Mouse (Mus musculus) hindbrain, embryonic 14.5 days (tissue): ENCODE measurements around the gene Oxct2b. TPM values are rescaled to one million over a fixed set of nuclear protein-coding genes. Genes with fewer than 3 reads are reported as not detected.
"Not testable (repeated sequence)": the region's sequence is repeated elsewhere in the genome, so short reads cannot be mapped to it uniquely, and the experiment has no call there.

Experiments used
- ATAC-seq: fragments of 200-750 bp; cut with Nextera tagmentation; 2 replicates; pipeline ENCODE4 v1.8.0; 2017; ENCODE audit warnings: moderate number of reproducible peaks, mild to moderate bottlenecking, moderate TSS enrichment, moderate library complexity; ENCODE audit not compliant: low FRiP score
- DNase-seq: peaks from one replicate; pipeline ENCODE4 v3.0.0-alpha.2; 2015; ENCODE audit warnings: low spot score
- H3K27ac ChIP-seq: fragments of 300-500 bp; sonication (generic); 2 replicates; pipeline ENCODE4 v1.5.1; 2014; ENCODE audit warnings: mild to moderate bottlenecking, moderate library complexity
- H3K27me3 ChIP-seq: fragments of 300-500 bp; sonication (generic); 2 replicates; pipeline ENCODE4 v1.6.1; 2014; ENCODE audit warnings: mild to moderate bottlenecking, low read length, mixed read lengths; ENCODE audit not compliant: control insufficient read depth, insufficient read depth
- H3K36me3 ChIP-seq: fragments of 300-500 bp; sonication (generic); replicated peaks from 2 replicates; pipeline ENCODE4 v1.6.1; 2014; ENCODE audit not compliant: control insufficient read depth, insufficient read depth
- H3K4me1 ChIP-seq: fragments of 300-500 bp; sonication (generic); replicated peaks from 2 replicates; pipeline ENCODE4 v1.6.1; 2014; ENCODE audit warnings: antibody characterized with exemption, low read length, mixed read lengths; ENCODE audit not compliant: control insufficient read depth, insufficient read depth
- H3K4me2 ChIP-seq: fragments of 300-500 bp; sonication (generic); replicated peaks from 2 replicates; pipeline ENCODE4 v1.6.1; 2014; ENCODE audit warnings: mild to moderate bottlenecking, moderate library complexity
- H3K4me3 ChIP-seq: fragments of 300-500 bp; sonication (generic); replicated peaks from 2 replicates; pipeline ENCODE4 v1.5.1; 2014; ENCODE audit warnings: mild to moderate bottlenecking, low read length
- H3K9ac ChIP-seq: fragments of 300-500 bp; sonication (generic); 2 replicates; pipeline ENCODE4 v1.6.1; 2014
- H3K9me3 ChIP-seq: fragments of 300-500 bp; sonication (generic); 2 replicates; pipeline ENCODE4 v1.6.1; 2016; ENCODE audit warnings: low read length; ENCODE audit not compliant: control insufficient read depth
- WGBS: fragments of 180-500 bp; shearing (Covaris S2); extraction: QIAGEN DNeasy Blood & Tissue Kit; methylation state at CpG from one replicate; pipeline ENCODE4 v1.1.7; 2014; 5-methylcytosine and 5-hydroxymethylcytosine counted together
- polyA plus RNA-seq: library from polyadenylated mRNA; unstranded; fragments of >200 nt; fragmentation: Nextera tagmentation; extraction: Ambion mirVana; gene quantifications from 2 replicates; pipeline ENCODE4 v1.2.1, GENCODE M21; 2014

Gene Oxct2b
- polyA plus RNA-seq, 1 experiment from 2014 or later, result 1.1 TPM

DNA sequence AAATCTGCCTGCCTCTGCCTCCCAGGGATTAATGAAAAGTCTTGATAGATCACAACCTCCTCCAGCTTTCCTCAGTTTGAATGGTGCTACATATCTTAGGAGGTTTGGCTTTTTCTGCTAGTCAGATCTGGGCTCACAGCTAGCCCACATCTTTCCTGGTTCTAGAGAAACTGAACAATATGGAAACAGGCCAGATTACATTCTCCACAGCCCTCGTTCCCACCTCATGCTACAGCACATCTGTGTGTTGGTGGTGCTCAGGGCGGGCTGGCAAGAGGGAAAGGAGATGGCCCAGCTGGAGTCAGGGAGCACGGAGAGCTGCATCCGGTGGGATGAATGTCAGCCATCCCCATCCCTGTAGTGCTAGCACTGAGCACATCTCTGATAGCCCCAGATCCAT, 5.3 kb upstream of the Oxct2b start:
- no peaks in the 10 kb centered on the region for H3K9me3 ChIP-seq
- peaks cover 15% of the 10 kb centered on the region for H3K27me3 ChIP-seq
- H3K4me1 ChIP-seq, result peaks cover under 1% of the 10 kb centered on the region; the same call in 1 of the 2 replicates
- H3K9ac ChIP-seq, result no peak overlapping the region
- ATAC-seq (no peak), DNase-seq (no peak)
- WGBS, result 90% methylated on average over 4 of the region's 4 CpGs
- H3K4me3 ChIP-seq, result no peak overlapping the region
- no peaks in the 10 kb centered on the region for H3K36me3 ChIP-seq
- H3K4me2 ChIP-seq, result no peak overlapping the region
- no peak overlapping the region for H3K27ac ChIP-seq

DNA sequence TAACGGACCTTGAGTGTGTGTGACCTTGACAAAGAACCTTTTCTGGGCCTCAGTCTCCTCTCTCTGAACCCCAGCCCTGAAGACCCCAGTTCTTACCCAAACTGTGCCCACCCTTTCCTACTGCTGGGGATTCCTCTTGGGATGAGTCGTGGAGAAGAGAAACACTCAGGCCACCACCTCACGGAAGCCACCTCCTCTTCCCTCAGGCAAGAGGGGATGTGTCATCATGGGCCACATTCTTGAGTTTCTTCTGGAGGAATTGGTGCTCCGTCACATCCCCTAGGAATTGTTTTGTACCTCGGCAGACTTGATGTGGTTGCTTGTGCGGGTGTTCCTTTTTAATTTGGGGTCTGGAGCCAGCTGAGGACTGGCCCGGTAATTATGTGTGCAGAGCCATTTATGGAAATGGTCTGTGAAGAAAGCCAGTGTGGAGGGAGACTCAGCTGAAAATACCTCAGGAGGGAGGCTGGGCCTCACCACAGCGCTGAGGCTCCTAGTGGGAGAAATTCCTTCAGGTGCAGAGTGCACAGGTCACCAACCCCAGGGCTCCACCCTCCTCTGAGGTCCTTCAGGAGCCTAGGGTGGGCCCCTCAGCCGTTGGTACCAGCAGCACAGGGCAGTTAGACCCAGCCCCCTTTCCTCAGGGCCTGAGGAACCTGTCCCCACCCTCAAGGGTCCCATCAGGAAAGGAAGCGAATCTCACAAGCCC, 4.6 kb upstream of the Oxct2b start:
- H3K4me2 ChIP-seq, DNase-seq, H3K27ac ChIP-seq, H3K9me3 ChIP-seq, H3K9ac ChIP-seq, ATAC-seq, H3K36me3 ChIP-seq, H3K27me3 ChIP-seq, H3K4me3 ChIP-seq, H3K4me1 ChIP-seq: not testable (repeated sequence)
- 79% methylated on average over 10 of the region's 10 CpGs for WGBS

DNA sequence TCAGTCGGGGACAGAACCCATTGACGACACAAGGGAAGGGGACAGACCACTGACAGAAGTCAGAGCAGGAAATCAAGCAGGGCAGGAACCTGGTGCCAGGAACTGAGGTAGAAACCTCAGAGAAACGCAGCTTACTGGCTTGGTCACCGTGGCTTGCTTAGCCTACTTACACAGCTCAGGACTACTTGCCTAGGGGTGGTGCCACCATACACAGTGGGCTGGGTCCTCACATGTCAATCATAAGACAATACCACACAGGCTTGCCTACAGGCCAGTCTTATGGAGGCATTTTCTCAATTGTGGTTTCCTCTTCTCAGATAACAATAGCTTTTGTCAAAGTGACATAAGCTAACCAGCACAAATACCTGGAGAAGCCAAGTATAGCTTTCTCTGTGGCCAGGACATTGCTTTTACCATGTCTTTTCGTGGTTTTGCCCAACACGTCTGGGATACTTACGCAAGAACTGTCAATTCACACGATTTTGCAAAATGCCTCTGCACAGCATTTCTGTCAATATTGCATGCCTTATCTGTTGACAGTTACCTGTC, 3.8 kb upstream of the Oxct2b start:
- 81% methylated on average over 8 of the region's 8 CpGs for WGBS
- DNase-seq, result no peak
- H3K4me1 ChIP-seq, result peaks cover 3% of the 10 kb centered on the region; the same call in 1 of the 2 replicates

DNA sequence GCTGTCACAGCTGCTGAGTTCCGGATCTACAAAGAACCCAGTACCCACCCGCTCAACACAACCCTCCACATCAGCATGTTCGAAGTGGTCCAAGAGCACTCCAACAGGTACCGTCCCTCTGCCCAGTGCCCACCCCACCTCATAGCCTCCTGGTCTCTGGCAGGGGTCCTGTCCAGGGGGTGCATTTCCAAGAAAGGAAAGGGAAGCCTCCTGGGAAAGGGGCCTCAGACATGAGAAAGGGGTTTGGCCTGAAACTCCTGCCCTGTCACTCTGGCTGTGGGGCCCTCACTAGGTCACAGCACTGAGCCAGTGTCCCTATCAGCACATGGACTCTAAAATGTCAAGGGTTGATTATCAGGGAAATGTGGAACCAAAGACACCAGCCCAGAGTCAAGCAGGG, 1.4 kb upstream of the Oxct2b start:
- H3K4me2 ChIP-seq, H3K9ac ChIP-seq, H3K4me1 ChIP-seq, H3K27ac ChIP-seq, DNase-seq, ATAC-seq, H3K9me3 ChIP-seq, H3K36me3 ChIP-seq, H3K27me3 ChIP-seq, H3K4me3 ChIP-seq: not testable (repeated sequence)
- 88% methylated on average over 4 of the region's 4 CpGs for WGBS

More for the DNA sequence above, 3.8 kb upstream of the Oxct2b start:
- no peaks in the 10 kb centered on the region for H3K36me3 ChIP-seq
- H3K9me3 ChIP-seq, result no peaks in the 10 kb centered on the region
- H3K9ac ChIP-seq, result no peak overlapping the region
- H3K4me3 ChIP-seq, result no peak overlapping the region
- H3K4me2 ChIP-seq, result no peak overlapping the region
- H3K27me3 ChIP-seq, result peaks cover under 1% of the 10 kb centered on the region; the same call in 1 of the 2 replicates
- no peak for ATAC-seq
- H3K27ac ChIP-seq, result no peak overlapping the region

DNA sequence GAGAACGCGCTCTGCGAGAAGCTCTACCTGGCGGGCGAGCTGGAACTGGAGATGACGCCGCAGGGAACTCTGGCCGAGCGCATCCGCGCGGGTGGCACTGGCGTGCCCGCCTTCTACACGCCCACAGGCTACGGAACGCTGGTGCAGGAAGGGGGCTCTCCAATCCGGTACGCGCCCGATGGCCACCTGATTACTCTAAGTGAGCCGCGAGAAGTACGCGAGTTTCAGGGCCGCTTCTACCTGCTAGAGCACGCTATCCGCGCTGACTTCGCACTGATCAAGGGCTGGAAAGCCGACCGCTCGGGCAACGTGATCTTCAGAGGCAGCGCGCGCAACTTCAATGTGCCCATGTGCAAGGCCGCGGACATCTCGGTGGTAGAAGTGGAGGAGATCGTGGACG, 574 bp downstream of the Oxct2b start:
- not testable (repeated sequence) for H3K36me3 ChIP-seq, H3K9me3 ChIP-seq, H3K9ac ChIP-seq, H3K27me3 ChIP-seq, DNase-seq, H3K4me1 ChIP-seq, H3K27ac ChIP-seq
- Histone ChIP-seq H3K4me3 (peak overlapping the region; percentile 35), H3K4me2 (peak overlapping the region; percentile 54)
- 21% methylated on average over 26 of the region's 42 CpGs for WGBS
- ATAC-seq, result peak; percentile 68

DNA sequence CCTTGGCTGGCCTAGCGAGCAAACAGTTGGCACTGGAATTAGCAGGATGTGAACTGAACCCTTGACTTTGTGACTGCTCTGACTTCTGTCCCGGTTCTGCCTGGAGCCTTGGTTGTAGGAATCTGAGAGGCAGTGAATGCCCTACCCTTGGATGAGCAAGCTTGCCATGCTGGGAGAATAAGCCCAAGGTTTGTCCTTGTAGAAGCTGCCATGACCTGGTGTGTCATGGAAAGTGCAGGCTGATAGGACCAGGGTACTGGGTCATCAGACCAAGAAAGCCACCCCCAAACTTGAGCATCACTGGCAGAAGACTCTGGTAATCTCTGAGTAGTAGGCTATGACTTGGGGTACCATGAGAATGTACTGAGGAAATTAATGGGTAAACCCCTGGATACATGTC, 5.2 kb downstream of the Oxct2b start:
- Histone ChIP-seq H3K27ac (no peak overlapping the region), H3K36me3 (peaks cover 21% of the 10 kb centered on the region), H3K4me2 (no peak overlapping the region), H3K4me3 (no peak overlapping the region), H3K27me3 (no peaks in the 10 kb centered on the region), H3K9me3 (no peaks in the 10 kb centered on the region), H3K4me1 (no peaks in the 10 kb centered on the region), H3K9ac (no peak overlapping the region)
- WGBS, result 88% methylated on average over 2 of the region's 2 CpGs
- no peak for DNase-seq
- ATAC-seq, result no peak

DNA sequence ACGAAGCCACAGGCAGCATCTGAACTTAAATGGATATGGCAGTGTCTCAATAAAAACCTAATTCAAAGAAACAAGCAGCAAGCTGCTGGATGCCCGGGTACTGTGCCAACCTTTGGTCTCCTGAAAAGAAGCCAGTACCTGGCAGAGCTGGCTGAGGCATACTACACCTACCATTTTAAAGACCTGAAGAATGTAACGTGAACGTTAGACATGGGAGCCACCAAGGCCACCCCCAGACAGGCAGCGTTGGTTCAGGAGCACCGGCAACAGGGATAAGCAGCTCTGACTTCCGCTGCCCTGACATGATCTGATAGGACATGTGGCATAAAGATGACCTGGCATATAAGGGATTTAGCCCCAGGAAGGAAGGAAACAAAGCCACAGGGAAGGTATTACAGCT, 10.6 kb downstream of the Oxct2b start:
- Histone ChIP-seq H3K4me2 (no peak overlapping the region), H3K9me3 (no peaks in the 10 kb centered on the region), H3K4me3 (no peak overlapping the region), H3K4me1 (no peaks in the 10 kb centered on the region), H3K9ac (no peak overlapping the region), H3K27me3 (no peaks in the 10 kb centered on the region), H3K36me3 (peaks cover 70% of the 10 kb centered on the region), H3K27ac (no peak overlapping the region)
- DNase-seq (no peak), ATAC-seq (no peak)
- 96% methylated on average over 7 of the region's 7 CpGs for WGBS

DNA sequence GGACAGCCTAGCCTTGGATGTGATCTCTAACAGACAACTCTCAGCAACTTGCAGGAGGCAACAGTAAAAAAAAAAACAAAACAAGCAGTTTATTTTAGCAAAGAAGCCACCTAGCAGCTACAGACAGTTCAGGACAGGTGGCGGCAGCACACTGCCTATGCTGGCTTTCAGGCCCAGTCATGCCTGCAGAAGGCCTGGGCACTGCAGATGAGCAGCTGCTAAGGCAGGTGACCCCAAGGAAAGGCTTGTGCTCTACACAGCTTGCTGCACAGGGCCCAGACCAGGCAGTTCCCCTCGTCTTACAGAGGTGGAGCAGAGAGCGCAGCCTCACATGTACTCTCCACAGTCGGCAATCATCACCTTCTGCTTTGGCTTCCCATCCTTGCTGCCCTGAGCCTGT, 11.0 kb downstream of the Oxct2b start:
- H3K4me2 ChIP-seq, result no peak overlapping the region
- 93% methylated on average over 4 of the region's 4 CpGs for WGBS
- no peaks in the 10 kb centered on the region for H3K4me1 ChIP-seq
- ATAC-seq (no peak), DNase-seq (no peak)
- H3K9ac ChIP-seq, result no peak overlapping the region
- no peaks in the 10 kb centered on the region for H3K27me3 ChIP-seq
- H3K9me3 ChIP-seq, result no peaks in the 10 kb centered on the region
- no peak overlapping the region for H3K4me3 ChIP-seq
- no peak overlapping the region for H3K27ac ChIP-seq
- H3K36me3 ChIP-seq, result peaks cover 75% of the 10 kb centered on the region

DNA sequence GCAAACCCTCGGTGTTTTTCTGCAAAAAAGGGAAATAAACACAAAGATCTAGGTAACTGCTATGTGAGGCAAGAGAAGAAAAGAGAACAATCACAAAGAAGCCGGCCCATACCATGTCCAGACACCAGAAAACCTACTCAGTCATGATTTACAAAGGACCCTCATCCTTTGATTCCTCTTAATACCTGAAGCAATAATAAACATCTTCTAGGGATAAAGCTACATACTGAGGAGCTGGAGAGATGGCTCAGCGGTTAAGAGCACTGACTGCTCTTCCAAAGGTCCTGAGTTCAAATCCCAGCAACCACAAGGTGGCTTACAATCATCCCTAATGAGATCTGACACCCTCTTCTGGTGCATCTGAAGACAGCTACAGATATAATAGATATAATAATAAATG, 21.5 kb downstream of the Oxct2b start:
- H3K4me2 ChIP-seq, result no peak overlapping the region
- no peak overlapping the region for H3K4me3 ChIP-seq
- no peak for ATAC-seq
- H3K9ac ChIP-seq, result no peak overlapping the region
- no peaks in the 10 kb centered on the region for H3K9me3 ChIP-seq
- no peak for DNase-seq
- H3K36me3 ChIP-seq, result peaks cover 38% of the 10 kb centered on the region
- WGBS, result 92% methylated on average over 3 of the region's 3 CpGs
- H3K4me1 ChIP-seq, result peaks cover 12% of the 10 kb centered on the region
- H3K27me3 ChIP-seq, result no peaks in the 10 kb centered on the region
- no peak overlapping the region for H3K27ac ChIP-seq
